Mouse (Mus musculus) 416B (cell line): Measurements from ENCODE around the gene Frs2.
A peak's percentile ranks its signal among the peaks of the same experiment; 100 is the strongest.
"Not testable (repeated sequence)": the region's sequence is repeated elsewhere in the genome, so short reads cannot be mapped to it uniquely, and the experiment has no call there.

Experiments
- DNase-seq: peaks from one replicate; pipeline ENCODE4 v3.0.0; 2011; ENCODE audit warnings: low read depth

Frs2 gene

DNA sequence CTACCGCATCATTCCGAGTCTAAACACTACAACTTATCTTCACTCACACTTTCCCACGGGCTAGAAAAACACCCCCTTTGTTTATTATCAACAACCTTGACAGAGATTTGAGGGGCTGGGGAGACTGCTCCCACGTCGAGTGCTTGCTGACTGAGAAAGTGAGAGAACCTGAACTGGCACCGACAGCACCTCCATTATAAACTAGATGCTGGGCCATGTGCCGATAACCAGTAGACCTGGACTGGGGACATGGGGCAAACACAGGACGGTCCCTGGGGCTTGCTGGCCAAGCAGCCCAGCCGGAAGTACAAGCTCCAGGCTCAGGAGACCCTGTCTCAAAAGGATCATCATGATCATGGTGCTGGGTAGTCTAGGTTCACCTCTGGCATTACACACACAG, 1.9 kb downstream of the Frs2 start:
- no peak for DNase-seq

- peak; percentile 31 for DNase-seq
Measured at GRCm38 (mm10) chr10:117145546-117146265, 2.6 kb downstream of the Frs2 start.

- DNase-seq = peak; percentile 49
Measured at GRCm38 (mm10) chr10:117144628-117145027, 3.7 kb downstream of the Frs2 start.

- DNase-seq = peak; percentile 51
Measured at GRCm38 (mm10) chr10:117144071-117144470, 4.3 kb downstream of the Frs2 start.

GRCm38 (mm10) chr10:117143311-117143710, 5.0 kb downstream of the Frs2 start:
- DNase-seq = no peak

DNA sequence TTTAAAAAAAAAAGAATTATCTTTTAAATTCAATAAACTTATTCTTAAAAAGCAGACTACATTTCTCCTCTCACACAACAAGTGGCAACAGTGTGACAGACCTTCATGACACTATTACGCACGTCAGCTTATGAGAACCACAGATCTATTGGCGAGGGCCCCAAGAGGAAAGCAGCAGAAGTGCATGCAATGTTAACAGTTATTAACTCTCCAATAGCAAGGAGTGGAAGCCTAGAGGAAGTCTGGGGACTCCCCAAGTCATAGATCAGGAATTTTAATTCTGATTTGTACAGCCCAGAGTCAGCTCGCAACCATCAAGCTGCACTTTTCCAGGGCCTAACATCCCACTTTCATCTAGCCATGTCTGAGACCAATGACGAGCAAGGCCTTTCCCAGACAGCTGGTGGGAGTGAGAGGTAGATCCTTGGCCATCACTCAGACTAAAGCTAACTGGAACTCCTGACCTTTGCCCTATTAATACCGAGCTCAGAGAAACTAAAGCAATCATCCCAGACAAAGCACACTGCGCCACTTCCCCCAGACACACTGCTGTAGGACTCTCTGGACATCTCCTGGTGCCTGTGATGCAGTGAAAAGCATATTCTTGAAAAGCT, 6.3 kb downstream of the Frs2 start:
- no peak for DNase-seq

GRCm38 (mm10) chr10:117131506-117131905, 16.8 kb downstream of the Frs2 start:
- not testable (repeated sequence) for DNase-seq

GRCm38 (mm10) chr10:117130037-117130436, 18.3 kb downstream of the Frs2 start:
- DNase-seq = no peak

DNA sequence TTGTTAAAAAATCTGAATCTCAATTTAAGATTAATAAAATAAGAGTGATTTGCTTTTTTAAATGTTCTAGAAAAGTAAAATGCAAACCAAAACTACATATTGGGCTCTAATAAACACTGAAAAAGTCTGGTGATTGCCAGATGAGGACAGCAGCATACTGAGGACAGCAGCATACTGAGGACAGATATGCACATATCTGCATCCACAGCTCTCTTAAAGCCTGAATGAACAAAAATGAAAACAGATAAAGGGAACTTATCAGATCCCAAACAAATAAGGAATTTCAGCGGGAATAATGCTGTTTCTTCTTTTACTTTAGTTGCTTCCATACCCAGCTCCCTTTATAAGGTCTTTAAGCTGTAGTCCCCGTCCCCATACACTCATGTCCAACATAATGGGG, 19.6 kb downstream of the Frs2 start:
- no peak for DNase-seq

DNA sequence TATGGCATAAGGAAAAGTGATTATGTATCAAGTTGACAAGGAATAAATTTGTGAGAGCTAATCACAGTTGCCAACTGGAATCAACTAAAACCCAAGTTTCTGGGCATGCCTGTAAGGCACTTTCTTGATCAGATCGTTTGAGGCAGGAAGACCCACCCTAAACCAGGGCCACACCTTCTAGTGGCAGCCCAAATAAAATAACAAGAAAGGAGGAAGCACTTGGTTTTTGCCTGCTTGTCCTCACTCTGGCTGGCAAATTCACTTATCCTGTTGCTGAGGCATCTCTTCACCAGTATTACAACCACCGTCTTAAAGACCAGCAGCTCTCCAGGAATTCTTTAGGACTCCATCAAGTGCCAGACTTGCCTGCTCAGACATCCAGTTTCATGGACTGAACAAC, 20.9 kb downstream of the Frs2 start:
- DNase-seq = peak; percentile 58

DNA sequence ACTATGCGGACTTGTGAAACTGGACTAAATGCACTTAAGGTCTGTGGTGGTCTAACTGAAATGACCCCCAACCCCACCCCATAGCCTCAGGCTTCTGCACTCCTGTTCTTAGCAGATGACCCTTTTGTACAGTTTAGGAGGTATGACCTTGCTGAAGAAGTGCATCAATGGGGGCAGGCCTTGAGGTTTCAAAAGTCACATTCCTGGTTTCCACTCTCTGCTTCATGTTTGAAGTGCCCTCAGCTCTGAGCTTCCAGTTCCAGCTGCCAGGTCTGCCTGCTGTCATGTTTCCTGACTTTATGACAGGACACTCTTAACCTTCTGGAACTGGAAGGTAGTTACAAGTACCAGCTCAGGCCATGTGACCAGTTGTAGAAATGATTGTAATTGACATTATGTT, 21.6 kb downstream of the Frs2 start:
- no peak for DNase-seq

DNA sequence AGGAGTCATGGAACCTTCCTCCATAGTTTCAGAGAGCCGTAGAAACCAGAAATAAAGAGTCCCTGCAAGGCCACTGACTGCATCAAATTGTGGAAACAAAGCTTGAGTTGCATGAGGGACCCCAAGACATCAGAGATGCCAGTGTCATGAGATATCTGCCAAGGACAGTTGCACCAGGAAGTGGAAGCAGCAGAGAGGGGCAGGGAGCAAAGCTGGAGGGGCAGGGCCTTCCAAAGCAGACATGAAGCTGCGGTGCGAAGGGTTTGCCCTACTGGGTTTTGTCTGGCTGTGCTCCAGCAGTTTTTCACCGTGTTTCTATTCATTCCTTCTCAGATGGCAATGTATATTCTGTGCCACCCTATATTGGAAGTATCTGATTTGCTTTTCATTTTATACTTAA, 22.1 kb downstream of the Frs2 start:
- DNase-seq = no peak

DNA sequence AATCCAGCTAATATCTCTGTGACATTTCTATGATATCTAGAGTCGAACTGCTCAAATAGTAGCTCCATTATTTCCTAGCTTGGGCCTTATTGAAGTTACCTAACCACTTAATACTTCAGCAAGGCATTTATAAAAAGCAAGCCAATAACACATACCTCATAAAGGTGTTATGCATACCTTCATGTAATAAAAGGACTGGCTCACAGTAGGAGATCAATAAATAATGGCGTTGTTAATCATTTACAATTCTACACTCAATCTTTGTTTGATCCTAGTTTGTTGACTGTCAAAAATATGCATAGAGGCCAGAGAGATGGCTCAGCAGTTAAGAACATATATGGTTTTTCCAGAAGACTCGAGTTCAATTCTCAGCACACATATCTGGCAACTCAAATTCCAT, 26.9 kb downstream of the Frs2 start:
- no peak for DNase-seq

GRCm38 (mm10) chr10:117120051-117120666, 28.2 kb downstream of the Frs2 start:
- no peak for DNase-seq

GRCm38 (mm10) chr10:117119531-117119930, 28.8 kb downstream of the Frs2 start:
- DNase-seq = peak; percentile 40

DNA sequence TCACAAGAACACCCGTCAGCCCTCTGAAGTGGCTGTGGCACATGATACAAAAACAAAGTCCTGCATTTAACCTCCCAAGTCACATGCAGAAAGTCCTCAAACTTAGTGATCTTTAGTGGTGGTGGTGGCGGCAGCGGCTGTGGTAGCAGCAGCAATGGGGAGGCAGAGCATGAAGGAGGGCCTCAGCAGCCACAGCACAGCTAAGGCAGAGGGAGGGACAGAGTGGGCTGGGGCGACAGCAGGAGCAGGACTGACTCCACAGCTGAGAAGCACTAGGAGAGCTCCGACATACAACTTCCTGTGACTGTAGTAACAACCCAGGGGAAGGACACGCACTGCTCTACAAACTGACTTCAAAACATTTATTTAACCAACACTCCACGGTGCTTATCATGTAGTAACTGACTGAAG, 29.9 kb downstream of the Frs2 start:
- DNase-seq = no peak

DNA sequence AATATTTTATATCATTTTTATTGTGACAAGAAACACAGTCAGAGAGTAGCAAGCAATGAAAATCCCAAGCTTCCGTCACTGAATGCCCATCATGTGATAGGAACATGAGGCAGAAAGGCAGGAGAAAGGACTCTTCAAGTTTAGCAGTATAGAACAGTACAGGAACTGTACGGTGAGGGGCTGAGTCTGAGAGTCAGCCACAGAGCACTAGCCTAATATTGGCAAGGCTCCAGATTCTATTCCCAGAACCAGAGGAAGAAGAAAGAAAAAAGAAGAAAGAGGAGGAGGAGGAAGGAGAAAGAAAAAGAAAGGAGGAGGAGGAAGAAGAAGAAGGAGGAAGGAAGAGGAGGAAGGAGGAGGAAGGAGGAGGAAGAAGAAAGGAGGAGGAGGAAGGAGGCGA, 32.7 kb downstream of the Frs2 start:
- DNase-seq = no peak

- DNase-seq = peak; percentile 90
Measured at GRCm38 (mm10) chr10:117112545-117112944, 35.8 kb downstream of the Frs2 start.

- peak; percentile 54 for DNase-seq
Measured at GRCm38 (mm10) chr10:117111455-117111854, 36.9 kb downstream of the Frs2 start.

DNA sequence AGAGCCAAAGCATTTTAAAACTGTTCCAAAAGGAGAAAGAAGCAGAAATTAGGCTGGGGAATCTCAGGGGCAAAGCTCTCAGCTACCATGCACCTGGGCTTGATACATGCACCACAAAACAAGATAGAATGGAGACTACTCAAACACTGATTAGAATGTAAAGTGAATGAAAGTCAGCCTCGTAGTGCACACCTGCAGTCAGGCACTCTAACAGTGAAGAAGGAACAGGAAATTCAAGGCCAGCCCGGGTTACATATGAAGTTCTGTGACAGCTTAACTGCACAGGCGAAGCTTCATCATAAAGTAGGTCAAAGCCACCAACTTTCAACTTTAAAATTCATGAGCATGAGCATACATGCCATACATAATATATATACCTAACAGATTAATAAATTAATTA, 38.1 kb downstream of the Frs2 start:
- DNase-seq = no peak

DNA sequence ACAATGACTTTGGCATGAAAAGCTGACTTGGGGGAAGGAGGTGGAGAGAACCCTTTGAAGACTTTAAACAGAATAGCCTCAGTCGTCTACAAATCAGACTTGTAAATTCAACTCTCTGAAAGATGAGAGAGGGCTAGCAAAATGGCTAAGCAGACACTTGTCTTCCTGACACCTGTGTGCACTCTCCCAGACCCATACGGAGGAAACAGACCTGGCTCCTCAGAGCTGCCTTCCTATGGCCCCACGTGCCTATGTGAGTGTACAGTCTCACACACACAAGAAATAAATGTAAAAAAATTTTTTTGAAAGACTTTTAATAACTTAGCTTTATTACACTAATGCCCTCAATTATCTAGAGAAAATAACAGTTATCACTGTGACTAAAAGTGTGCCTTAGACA, 41.6 kb downstream of the Frs2 start:
- DNase-seq = no peak

- DNase-seq = peak; percentile 53
Measured at GRCm38 (mm10) chr10:117106244-117106643, 42.1 kb downstream of the Frs2 start.

- no peak for DNase-seq
Measured at GRCm38 (mm10) chr10:117105015-117105414, 43.3 kb downstream of the Frs2 start.
